Mouse (Mus musculus): ENCODE data around the gene Olfr110.
"Not testable (repeated sequence)": the region's sequence is repeated elsewhere in the genome, so short reads cannot be mapped to it uniquely, and the experiment has no call there.

The Olfr110 gene

GRCm38 (mm10) chr17:37491930-37492518, at the start of gene Olfr110:
Gene Olfr110 (plus strand): TSS chr17:37492468.
- DNase-seq, result no peak

- no peak for DNase-seq
Observed at GRCm38 (mm10) chr17:37445180-37445579, 47.1 kb upstream of the Olfr110 start, which contains the start of gene Olfr108. Gene Olfr108 (plus strand): TSS chr17:37445480.

GRCm38 (mm10) chr17:37458616-37459015, 33.7 kb upstream of the Olfr110 start, which contains the start of gene Olfr109:
Gene Olfr109 (plus strand): TSS chr17:37458916.
- no peak for DNase-seq

GRCm38 (mm10) chr17:37483452-37483851, 8.8 kb upstream of the Olfr110 start, which contains the start of gene H2-M2:
Gene H2-M2 (minus strand): TSS chr17:37483552.
- DNase-seq, result no peak

GRCm38 (mm10) chr17:37507730-37508129, 15.5 kb downstream of the Olfr110 start, which contains the start of gene Olfr111:
Gene Olfr111 (plus strand): TSS chr17:37508030.
- DNase-seq, result no peak

GRCm38 (mm10) chr17:37524612-37525011, 32.3 kb downstream of the Olfr110 start:
- DNase-seq, result not testable (repeated sequence)

- DNase-seq, result not testable (repeated sequence)
Observed at GRCm38 (mm10) chr17:37525427-37525826, 33.2 kb downstream of the Olfr110 start.

- DNase-seq, result no peak
Observed at GRCm38 (mm10) chr17:37535173-37535572, 42.9 kb downstream of the Olfr110 start.

GRCm38 (mm10) chr17:37538416-37538815, 46.1 kb downstream of the Olfr110 start:
- not testable (repeated sequence) for DNase-seq

GRCm38 (mm10) chr17:37541454-37542119, 49.3 kb downstream of the Olfr110 start:
- DNase-seq, result no peak

GRCm38 (mm10) chr17:37543800-37544435, 51.6 kb downstream of the Olfr110 start:
- DNase-seq, result no peak
